Mouse (Mus musculus): ENCODE results near the gene Acrbp.

The Acrbp gene

DNA sequence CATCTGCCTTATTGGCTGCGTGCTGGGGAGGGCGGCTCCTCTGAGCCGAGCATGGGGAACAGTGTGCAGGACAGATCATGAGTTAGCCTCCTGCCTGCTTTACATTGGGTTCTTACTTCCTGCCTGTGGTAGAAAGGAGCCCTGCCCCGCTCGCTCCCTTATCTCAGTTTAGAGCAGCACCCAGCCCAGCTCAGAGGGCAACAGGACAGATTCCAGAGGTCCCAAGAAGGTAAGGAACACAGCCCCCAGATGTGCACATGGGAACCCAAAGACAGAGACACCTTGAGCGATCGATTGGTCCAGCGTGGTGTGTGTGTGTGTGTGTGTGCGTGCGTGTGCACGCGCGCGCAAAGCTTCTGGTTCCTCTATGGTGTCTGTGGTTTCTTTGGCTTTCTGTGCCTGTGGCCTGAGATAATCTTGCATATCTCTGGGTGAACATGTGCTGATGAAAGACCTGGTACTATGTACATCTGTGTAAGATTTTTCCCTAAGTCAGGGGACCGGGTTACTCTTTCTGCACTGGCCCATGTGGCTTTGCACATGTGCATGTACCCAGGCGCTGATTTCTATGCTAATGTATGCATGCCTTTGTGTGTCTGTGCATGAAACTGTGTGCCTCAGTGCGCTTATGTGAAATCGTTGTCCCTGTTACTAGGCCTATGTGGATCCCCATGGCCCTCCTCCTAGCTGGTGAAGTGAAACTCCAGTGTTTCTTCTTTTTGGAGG is 21.8 kb downstream of the Acrbp start:
- no peak for DNase-seq (ENCODE audit: low spot score in 2 of 2)

DNA sequence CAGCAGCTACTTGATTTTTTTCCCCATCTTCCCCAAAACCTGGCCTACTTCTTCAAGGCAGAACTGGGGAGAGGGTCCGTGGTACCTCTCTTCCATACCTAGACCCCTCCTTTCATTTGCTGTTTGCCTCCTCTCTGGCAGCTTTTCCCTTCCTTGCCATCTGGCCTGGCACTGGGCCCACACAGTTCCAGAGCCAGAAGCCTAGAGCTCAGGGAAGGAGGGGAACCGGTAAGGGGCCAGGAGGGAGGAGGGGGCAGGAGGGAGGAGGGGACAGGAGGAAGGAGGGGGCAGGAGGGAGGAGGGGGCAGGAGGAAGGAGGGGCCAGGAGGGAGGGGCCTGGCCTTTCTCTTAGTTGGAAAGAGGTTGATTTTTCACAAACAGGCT is 22.4 kb downstream of the Acrbp start:
- peak; percentile 57 to 94 for DNase-seq (ENCODE audit: low spot score in 2 of 2)

- DNase-seq (ENCODE audit: low spot score in 2 of 2): no peak
Observed at GRCm38 (mm10) chr6:125073825-125074224, 24.3 kb downstream of the Acrbp start.

- no peak for DNase-seq (ENCODE audit: low spot score in 2 of 2)
Observed at GRCm38 (mm10) chr6:125081394-125081793, 31.9 kb downstream of the Acrbp start.

- DNase-seq (ENCODE audit: low spot score in 2 of 2): peak; percentile 86 to 95
Observed at GRCm38 (mm10) chr6:125081797-125082560, 32.5 kb downstream of the Acrbp start.

DNA sequence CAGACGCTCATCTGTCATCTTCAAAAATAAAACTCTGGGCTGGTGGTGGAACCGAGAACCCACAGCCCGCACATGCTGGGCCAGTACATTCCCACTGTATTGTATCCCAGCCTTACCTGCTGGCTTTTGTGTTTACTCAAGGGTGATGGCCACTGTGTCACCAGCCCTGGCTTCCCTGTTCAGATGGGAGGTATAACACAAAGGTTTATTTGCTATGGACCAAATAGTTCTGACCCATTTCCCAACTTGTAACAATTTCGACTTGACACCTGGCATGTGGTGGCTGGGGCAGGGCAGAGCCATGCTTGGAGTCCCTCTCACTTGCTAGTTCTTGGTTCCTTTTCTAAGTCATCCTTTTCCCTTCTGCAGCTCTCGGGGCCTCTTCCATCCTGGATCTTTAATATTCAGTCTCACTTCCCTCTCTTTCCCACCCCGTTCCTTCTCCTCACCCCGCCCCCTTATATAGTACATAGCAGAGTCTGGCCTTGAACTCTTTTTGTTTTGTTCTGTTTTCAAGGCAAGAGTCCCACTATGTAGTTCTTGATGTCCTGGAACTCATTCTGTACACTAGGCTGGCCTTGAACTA is 33.4 kb downstream of the Acrbp start:
- no peak for DNase-seq (ENCODE audit: low spot score in 2 of 2)

DNA sequence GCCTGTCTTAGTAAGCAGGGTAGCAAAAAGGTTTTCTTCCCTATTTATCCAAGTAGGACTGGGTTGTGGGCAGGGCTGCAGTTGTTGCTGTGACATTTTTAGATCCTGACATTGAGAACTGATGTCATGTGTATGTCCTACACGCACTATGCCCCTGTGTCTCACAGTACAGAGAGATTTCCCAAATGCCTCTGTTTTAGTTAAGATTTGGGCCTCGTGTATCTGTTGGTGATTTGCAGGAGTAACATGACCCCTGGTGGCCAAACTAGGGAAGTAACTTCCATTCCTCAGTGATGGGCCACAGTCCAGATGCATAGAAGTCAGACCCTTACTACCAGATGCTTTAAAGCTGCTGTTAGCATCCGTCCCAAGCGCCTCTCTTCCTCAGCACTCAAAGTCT is 34.9 kb downstream of the Acrbp start:
- peak in 1 of 2 experiments; percentile 66 for DNase-seq (ENCODE audit: low spot score in 2 of 2)

GRCm38 (mm10) chr6:125087937-125088336 is 38.4 kb downstream of the Acrbp start:
- DNase-seq (ENCODE audit: low spot score in 2 of 2): no peak

GRCm38 (mm10) chr6:125088561-125089321 is 39.3 kb downstream of the Acrbp start:
- DNase-seq (ENCODE audit: low spot score in 2 of 2): peak; percentile 67 to 81

DNA sequence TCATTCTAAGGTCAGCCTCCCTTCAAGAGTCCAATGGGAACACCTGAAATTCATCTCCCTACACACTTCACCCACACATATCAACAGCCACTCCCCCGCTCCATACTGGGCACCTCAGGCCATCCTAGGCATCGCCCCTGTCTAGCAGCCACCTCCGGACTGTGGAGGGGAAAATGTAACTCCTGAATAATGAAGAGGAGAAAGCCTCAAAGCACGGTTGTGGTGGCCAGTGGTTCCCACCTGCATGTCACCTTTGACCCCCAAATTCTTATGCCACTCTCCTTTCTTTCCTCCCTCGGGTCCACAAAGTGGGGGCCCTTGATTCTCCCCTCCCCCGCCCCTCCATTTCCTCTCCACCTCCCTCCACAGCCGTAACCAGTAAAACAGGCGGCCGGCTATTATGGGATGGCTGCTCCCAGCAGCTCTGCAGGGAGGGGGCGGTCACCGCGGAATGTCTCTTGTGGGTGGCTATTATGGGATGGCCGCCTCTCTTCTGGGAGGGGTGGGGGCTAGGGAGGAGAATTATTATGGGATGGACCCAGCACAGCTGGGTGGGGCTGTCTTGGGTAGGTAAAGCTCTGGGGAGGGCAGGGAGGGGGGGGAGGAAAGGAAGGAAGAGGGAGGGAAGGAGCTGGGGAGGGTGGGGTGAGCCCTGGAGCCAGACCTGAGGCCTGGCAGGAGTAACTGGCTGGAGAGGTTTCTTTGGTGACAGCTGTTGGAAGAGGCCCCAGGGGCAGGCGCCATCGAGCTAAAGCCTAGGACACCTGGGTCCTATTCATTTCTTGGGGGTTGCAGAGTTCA is 40.2 kb downstream of the Acrbp start:
- DNase-seq (ENCODE audit: low spot score in 2 of 2): peak; percentile 47 to 70

- no peak for DNase-seq (ENCODE audit: low spot score in 2 of 2)
Observed at GRCm38 (mm10) chr6:125090341-125091085, 41.0 kb downstream of the Acrbp start.

DNA sequence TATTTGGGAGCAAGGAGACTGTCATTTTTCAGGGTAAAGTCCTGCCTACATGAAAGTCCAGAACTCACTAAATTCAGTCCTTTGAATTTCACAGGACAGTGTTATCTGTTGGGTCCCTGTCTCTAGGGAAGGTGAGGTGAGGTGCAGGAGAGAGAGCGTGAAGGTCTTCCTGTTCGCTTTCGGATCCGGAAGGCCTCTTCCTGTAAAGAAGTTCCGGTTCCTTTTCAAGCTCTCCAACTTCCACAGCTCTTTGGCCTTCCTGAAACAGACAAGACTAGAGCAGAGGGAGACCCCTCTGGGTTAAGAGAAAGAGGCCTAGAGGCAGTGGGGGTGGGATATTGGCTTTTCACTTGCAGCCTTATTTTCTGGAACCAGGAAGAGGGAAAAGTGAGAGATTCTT is 42.9 kb downstream of the Acrbp start:
- no peak for DNase-seq (ENCODE audit: low spot score in 2 of 2)

DNA sequence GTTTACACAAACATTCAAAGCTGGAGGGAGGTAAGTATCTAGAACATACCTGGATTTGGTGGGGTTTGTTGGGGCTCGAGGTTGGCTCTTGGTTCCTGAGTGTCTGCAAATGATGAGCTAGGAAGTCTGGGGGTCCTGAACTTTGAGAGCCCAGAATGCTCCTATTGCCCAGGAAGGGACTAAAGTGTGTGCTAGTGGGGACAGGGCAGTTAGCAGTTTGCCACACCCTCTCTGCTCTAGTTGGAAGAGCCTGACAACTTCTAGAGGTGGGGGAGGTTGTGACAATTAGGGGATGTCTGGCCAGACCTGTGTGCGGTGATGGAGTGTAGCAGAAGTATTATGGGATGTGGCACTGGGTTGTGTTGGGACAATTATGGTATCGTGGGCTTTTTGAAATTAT is 45.4 kb downstream of the Acrbp start:
- no peak for DNase-seq (ENCODE audit: low spot score in 2 of 2)

GRCm38 (mm10) chr6:125095391-125096278 is 46.1 kb downstream of the Acrbp start, which contains the start of gene Chd4:
TSS of gene Chd4 (plus strand) at chr6:125095981.
- DNase-seq (ENCODE audit: low spot score in 2 of 2): peak; percentile 95 to 98

DNA sequence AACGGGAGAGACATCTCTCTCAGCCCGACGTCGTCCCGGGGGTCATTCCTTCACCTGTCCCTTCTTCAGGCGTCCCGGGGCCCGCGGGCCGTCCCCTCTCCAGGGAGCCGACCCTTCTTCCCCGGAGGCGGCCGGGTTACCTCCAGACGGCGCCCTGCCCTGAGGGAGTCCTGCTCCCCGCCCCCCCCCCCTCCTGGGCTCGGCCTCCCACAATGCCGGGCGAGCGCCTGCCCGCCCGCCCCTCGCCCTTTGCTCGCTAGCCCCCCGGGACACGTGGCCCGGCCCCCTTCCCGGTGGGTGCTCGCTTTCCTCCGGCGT is 46.7 kb downstream of the Acrbp start:
- DNase-seq (ENCODE audit: low spot score in 2 of 2): no peak

- peak in 1 of 2 experiments; percentile 62 for DNase-seq (ENCODE audit: low spot score in 2 of 2)
Observed at GRCm38 (mm10) chr6:125096597-125097345, 47.3 kb downstream of the Acrbp start.

GRCm38 (mm10) chr6:125097346-125097689 is 47.8 kb downstream of the Acrbp start:
- DNase-seq (ENCODE audit: low spot score in 2 of 2): no peak

- no peak for DNase-seq (ENCODE audit: low spot score in 2 of 2)
Observed at GRCm38 (mm10) chr6:125097951-125098350, 48.5 kb downstream of the Acrbp start.

DNA sequence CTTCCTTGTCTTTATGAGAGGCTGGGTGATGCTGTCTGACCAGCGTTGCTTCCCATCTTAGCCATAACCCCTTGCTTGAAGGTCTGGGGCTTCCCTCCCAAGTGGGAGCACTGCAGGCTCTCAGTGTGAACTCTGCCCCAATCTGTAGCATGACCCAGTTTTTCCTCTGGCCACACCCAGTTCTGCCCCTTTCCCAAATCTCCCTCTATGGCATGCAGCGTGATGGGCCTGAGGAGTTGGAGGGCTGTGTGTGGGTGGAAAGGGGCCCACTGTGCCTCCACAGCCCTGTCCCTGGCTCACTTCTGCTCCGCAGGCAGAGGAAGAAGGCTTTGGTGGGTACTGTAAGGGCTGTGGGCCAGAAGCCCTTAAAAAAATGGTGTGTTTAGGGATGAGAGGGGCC is 49.0 kb downstream of the Acrbp start:
- no peak for DNase-seq (ENCODE audit: low spot score in 2 of 2)

All from cerebellum, postnatal 4 days (tissue).